Mouse (Mus musculus) embryonic facial prominence, embryonic 14.5 days (tissue): ENCODE measurements around the gene Hhipl1. TPM values are rescaled to one million over a fixed set of nuclear protein-coding genes. Genes with fewer than 3 reads are reported as not detected.

ENCODE experiments used
- ATAC-seq: fragments of 200-750 bp; cut with Nextera tagmentation; 2 replicates; pipeline ENCODE4 v1.8.0; 2017; ENCODE audit warnings: low read depth, moderate number of reproducible peaks, moderate TSS enrichment
- DNase-seq: peaks from one replicate; pipeline ENCODE4 v3.0.0-alpha.2; 2015; ENCODE audit warnings: low spot score
- H3K27ac ChIP-seq: fragments of 300-500 bp; sonication (generic); replicated peaks from 2 replicates; pipeline ENCODE4 v1.5.1; 2014; ENCODE audit warnings: low read depth, mild to moderate bottlenecking, low read length, moderate library complexity
- H3K27me3 ChIP-seq: fragments of 300-500 bp; sonication (generic); replicated peaks from 2 replicates; pipeline ENCODE4 v1.6.1; 2014; ENCODE audit warnings: low read length; ENCODE audit not compliant: control insufficient read depth, insufficient read depth
- H3K36me3 ChIP-seq: fragments of 300-500 bp; sonication (generic); 2 replicates; pipeline ENCODE4 v1.6.1; 2014; ENCODE audit warnings: low read length, mixed read lengths; ENCODE audit not compliant: control insufficient read depth, insufficient read depth
- H3K4me1 ChIP-seq: fragments of 300-500 bp; sonication (generic); 2 replicates; pipeline ENCODE4 v1.6.1; 2014; ENCODE audit warnings: antibody characterized with exemption, low read length; ENCODE audit not compliant: control insufficient read depth, insufficient read depth
- H3K4me2 ChIP-seq: fragments of 300-500 bp; sonication (generic); 2 replicates; pipeline ENCODE4 v1.6.1; 2014; ENCODE audit warnings: low read depth, mild to moderate bottlenecking, low read length, moderate library complexity, mixed read lengths
- H3K4me3 ChIP-seq: fragments of 300-500 bp; sonication (generic); 2 replicates; pipeline ENCODE4 v1.5.1; 2014; ENCODE audit warnings: low read depth, mild to moderate bottlenecking, low read length
- H3K9ac ChIP-seq: fragments of 300-500 bp; sonication (generic); 2 replicates; pipeline ENCODE4 v1.6.1; 2014; ENCODE audit warnings: low read depth, mild to moderate bottlenecking, low read length, moderate library complexity, mixed read lengths
- H3K9me3 ChIP-seq: fragments of 300-500 bp; sonication (generic); 2 replicates; pipeline ENCODE4 v1.6.1; 2016; ENCODE audit warnings: low read length; ENCODE audit not compliant: control insufficient read depth
- WGBS: fragments of 180-500 bp; shearing (Covaris S2); extraction: QIAGEN DNeasy Blood & Tissue Kit; methylation state at CpG from one replicate; pipeline ENCODE4 v1.1.7; 2014; 5-methylcytosine and 5-hydroxymethylcytosine counted together
- polyA plus RNA-seq: library from polyadenylated mRNA; unstranded; fragments of >200 nt; fragmentation: Nextera tagmentation; extraction: Ambion mirVana; gene quantifications from 2 replicates; pipeline ENCODE4 v1.2.1, GENCODE M21; 2014

Hhipl1 gene
- polyA plus RNA-seq, 1 experiment from 2014 or later = 0.58 TPM

GRCm38 (mm10) chr12:108315818-108316217 is 9.7 kb downstream of the Hhipl1 start:
- Histone ChIP-seq H3K27me3 (peaks cover 53% of the 10 kb centered on the region), H3K9ac (no peak overlapping the region), H3K9me3 (no peaks in the 10 kb centered on the region), H3K4me1 (no peaks in the 10 kb centered on the region; the same call in 1 of the 2 replicates), H3K4me3 (no peak overlapping the region), H3K4me2 (no peak overlapping the region), H3K36me3 (no peaks in the 10 kb centered on the region), H3K27ac (no peak overlapping the region)
- DNase-seq (no peak), ATAC-seq (no peak)
- 34% methylated on average over 10 of the region's 10 CpGs for WGBS

- Histone ChIP-seq H3K9ac (no peak overlapping the region), H3K4me3 (no peak overlapping the region), H3K36me3 (no peaks in the 10 kb centered on the region), H3K4me1 (no peaks in the 10 kb centered on the region; the same call in 1 of the 2 replicates), H3K27ac (no peak overlapping the region), H3K4me2 (no peak overlapping the region), H3K27me3 (peaks cover 61% of the 10 kb centered on the region), H3K9me3 (no peaks in the 10 kb centered on the region)
- DNase-seq = no peak
- no peak for ATAC-seq
- WGBS = 38% methylated on average over 6 of the region's 6 CpGs
Observed at GRCm38 (mm10) chr12:108316655-108317054, 10.6 kb downstream of the Hhipl1 start.

GRCm38 (mm10) chr12:108317201-108317738 is 11.2 kb downstream of the Hhipl1 start:
- Histone ChIP-seq H3K4me3 (no peak overlapping the region), H3K27me3 (peaks cover 65% of the 10 kb centered on the region), H3K9me3 (no peaks in the 10 kb centered on the region), H3K36me3 (no peaks in the 10 kb centered on the region), H3K4me2 (no peak overlapping the region), H3K27ac (no peak overlapping the region), H3K9ac (no peak overlapping the region), H3K4me1 (no peaks in the 10 kb centered on the region; the same call in 1 of the 2 replicates)
- WGBS = 12% methylated on average over 9 of the region's 9 CpGs
- ATAC-seq (no peak), DNase-seq (no peak)

GRCm38 (mm10) chr12:108317826-108318430 is 11.9 kb downstream of the Hhipl1 start:
- Histone ChIP-seq H3K36me3 (no peaks in the 10 kb centered on the region), H3K4me3 (peak overlapping the region; percentile 19), H3K27me3 (peaks cover 65% of the 10 kb centered on the region), H3K4me2 (peak overlapping the region; percentile 32; the same call in 1 of the 2 replicates), H3K27ac (no peak overlapping the region), H3K9ac (no peak overlapping the region), H3K9me3 (no peaks in the 10 kb centered on the region), H3K4me1 (no peaks in the 10 kb centered on the region; the same call in 1 of the 2 replicates)
- ATAC-seq = no peak; the same call in 1 of the 2 replicates
- DNase-seq = no peak
- 16% methylated on average over 14 of the region's 18 CpGs for WGBS

- DNase-seq (no peak), ATAC-seq (peak; percentile 4; the same call in 1 of the 2 replicates)
- Histone ChIP-seq H3K9me3 (no peaks in the 10 kb centered on the region), H3K27me3 (peaks cover 65% of the 10 kb centered on the region), H3K4me3 (peak overlapping the region; percentile 19), H3K27ac (no peak overlapping the region), H3K36me3 (no peaks in the 10 kb centered on the region), H3K9ac (no peak overlapping the region), H3K4me2 (peak overlapping the region; percentile 32), H3K4me1 (no peaks in the 10 kb centered on the region; the same call in 1 of the 2 replicates)
- WGBS = 6% methylated on average over 19 of the region's 37 CpGs
Observed at GRCm38 (mm10) chr12:108318499-108318898, 12.4 kb downstream of the Hhipl1 start.

GRCm38 (mm10) chr12:108320096-108320495 is 14.0 kb downstream of the Hhipl1 start:
- Histone ChIP-seq H3K4me1 (no peaks in the 10 kb centered on the region; the same call in 1 of the 2 replicates), H3K27ac (no peak overlapping the region), H3K36me3 (no peaks in the 10 kb centered on the region), H3K9me3 (no peaks in the 10 kb centered on the region), H3K4me2 (no peak overlapping the region), H3K27me3 (peaks cover 65% of the 10 kb centered on the region), H3K4me3 (no peak overlapping the region), H3K9ac (no peak overlapping the region)
- ATAC-seq (0 out of 2 replicates have a peak, but pooled peaks have one; percentile 6), DNase-seq (no peak)
- WGBS = 13% methylated on average over 8 of the region's 8 CpGs

- no peaks in the 10 kb centered on the region for H3K9me3 ChIP-seq
Observed at GRCm38 (mm10) chr12:108326401-108326800, 20.3 kb downstream of the Hhipl1 start.

GRCm38 (mm10) chr12:108327889-108328491 is 21.9 kb downstream of the Hhipl1 start:
- H3K9ac ChIP-seq = peak overlapping the region; percentile 48
- no peaks in the 10 kb centered on the region for H3K36me3 ChIP-seq
- H3K9me3 ChIP-seq = no peaks in the 10 kb centered on the region
- peak; percentile 53 for ATAC-seq
- H3K4me1 ChIP-seq = peaks cover 9% of the 10 kb centered on the region; the same call in 1 of the 2 replicates
- peak; percentile 75 for DNase-seq
- peak overlapping the region; percentile 47 for H3K4me3 ChIP-seq
- under 1% methylated on average over 26 of the region's 66 CpGs for WGBS
- no peak overlapping the region for H3K27ac ChIP-seq
- H3K4me2 ChIP-seq = peak overlapping the region; percentile 80
- H3K27me3 ChIP-seq = peaks cover 46% of the 10 kb centered on the region

More at GRCm38 (mm10) chr12:108326401-108326800, 20.3 kb downstream of the Hhipl1 start:
- Histone ChIP-seq H3K4me1 (peaks cover 9% of the 10 kb centered on the region; the same call in 1 of the 2 replicates), H3K9ac (no peak overlapping the region), H3K4me2 (no peak overlapping the region), H3K27me3 (peaks cover 52% of the 10 kb centered on the region), H3K27ac (no peak overlapping the region), H3K4me3 (no peak overlapping the region), H3K36me3 (no peaks in the 10 kb centered on the region)
- no peak for ATAC-seq
- 51% methylated on average over 5 of the region's 5 CpGs for WGBS
- DNase-seq = no peak
